Mouse (Mus musculus) thymus, postnatal 10 days (tissue): Measurements from ENCODE around the gene Phf14.

Source experiments
- DNase-seq, 2 experiments: peaks; one replicate each; pipeline ENCODE4 v3.0.0; 2021; ENCODE audit warnings: low spot score in 2 of 2

Phf14 gene

DNA sequence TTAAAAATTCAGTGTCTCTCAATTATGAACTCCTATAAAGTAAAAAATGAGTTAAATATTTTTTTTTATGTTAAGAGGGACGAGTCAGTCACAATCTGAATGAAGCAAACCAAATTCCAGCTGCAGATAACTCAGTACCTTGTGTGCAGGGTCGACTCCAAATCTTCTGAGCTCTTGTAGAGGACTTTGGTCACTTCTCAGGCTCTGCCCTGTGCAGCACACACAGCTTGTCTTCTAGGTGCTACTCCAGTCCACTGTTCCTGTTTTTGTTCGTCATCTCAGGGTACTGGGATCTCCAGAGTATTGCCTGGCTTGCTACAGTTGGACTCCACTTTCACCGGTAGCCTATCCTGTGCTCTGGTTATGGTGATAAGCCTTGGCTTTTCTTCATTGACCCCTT is 113.1 kb downstream of the Phf14 start:
- DNase-seq, result no peak

DNA sequence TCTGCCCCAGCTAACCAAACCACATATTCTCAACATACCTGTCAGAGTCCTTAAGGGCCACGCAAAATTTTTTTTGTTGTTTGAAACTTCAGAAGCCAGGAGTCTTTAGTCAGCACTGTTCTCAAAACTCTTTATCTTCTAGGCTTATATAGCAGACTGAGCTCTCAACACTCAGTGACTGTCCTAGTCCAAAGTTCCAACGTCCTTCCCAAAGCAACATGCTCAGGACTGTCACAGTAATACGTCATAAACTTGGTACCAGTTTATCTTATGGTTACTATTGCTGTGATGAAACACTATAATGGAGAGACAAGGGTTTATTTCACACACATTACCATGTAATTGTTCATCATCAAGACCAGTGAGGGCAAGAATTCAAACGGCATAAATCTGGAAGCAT is 113.9 kb downstream of the Phf14 start:
- DNase-seq, result no peak

DNA sequence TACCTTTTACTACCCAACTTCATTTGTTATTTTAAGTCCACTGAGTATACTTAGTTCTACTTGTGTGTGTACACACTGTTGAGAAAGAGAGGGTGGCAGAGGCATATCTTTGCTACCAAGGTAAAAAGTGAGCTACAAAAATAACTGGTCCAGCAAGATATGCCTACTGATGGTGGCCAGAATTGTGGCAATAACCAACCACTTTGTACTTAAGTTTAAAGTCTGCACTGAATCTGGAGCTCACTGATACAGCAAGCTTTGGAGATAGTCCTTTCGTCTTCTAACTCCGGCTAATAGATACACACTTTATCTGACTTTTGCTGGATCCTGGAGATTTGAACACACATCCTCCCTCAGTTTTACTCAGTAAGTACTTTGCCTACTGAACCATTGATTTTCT is 115.8 kb downstream of the Phf14 start:
- no peak for DNase-seq

DNA sequence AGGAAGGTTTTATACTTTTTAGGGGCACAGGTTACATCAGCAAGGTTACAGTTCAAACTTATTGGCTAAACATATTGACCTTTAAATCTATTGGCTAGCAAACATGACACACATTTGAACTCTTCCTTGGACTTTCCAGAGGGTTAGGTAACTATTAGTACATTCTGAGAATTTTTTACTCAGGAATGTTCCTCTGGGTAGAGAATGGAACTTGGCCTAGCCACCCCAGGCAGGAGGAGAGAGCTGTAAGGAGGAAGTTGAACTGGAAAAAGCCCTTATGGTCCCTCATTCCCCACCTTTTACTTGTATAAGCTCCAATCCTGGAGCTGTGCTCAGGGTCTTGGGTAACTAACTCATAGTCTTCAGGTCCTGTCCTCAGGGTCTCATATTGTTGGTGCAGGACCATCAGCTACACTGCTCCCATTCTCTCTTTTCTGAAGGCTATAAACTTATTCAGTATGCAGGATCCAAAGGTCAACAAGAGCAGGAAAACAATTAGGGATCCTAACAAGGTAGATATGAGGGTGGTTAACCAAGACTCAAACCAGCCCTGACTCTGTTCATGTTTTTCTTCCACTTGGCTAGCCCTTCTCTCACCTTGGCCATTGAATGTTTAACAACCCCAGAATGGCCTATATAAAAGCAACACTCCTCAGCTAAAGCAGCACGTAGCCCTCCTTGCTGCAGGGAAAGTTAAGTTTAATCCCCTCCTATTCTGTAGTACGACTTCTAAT is 119.4 kb downstream of the Phf14 start:
- no peak for DNase-seq

DNA sequence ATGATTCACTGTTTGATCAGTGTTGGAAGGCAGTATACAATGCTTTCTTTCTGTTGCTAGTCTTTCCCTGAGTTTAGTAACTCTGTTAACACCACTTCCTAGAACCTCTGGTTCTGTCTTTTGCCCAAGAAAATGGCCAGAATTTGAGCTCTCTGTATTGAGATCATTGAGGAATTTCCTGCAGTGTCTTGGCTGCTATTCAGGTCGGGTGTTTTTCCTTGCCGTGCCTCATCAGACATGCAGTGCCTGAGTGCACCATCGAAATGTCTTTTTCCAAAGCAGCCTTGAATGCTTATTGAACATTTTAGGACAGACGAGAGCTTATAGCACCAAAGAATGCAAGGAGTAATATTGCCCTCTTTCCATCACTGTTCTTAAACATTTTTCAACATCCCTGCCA is 127.0 kb downstream of the Phf14 start:
- DNase-seq, result no peak

DNA sequence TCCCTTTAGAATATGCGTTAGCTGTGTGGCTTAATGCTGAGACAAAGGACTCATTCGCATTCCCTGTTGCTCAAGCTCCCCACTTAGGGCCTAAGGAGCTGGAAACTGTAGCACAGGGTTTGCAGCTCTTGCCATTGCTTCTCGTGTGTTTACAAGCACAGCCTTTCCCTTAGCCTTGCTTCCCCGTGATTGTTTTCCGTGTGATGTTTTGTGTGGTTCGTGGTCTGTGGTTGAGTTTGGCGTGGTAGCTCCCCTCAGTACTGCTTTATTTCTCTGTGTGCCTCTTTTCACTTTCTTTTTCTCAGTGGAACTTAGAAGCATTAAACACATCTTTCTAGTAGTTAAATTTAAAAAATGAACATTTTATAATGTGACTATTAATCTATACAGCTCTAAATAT is 130.7 kb downstream of the Phf14 start:
- no peak for DNase-seq

DNA sequence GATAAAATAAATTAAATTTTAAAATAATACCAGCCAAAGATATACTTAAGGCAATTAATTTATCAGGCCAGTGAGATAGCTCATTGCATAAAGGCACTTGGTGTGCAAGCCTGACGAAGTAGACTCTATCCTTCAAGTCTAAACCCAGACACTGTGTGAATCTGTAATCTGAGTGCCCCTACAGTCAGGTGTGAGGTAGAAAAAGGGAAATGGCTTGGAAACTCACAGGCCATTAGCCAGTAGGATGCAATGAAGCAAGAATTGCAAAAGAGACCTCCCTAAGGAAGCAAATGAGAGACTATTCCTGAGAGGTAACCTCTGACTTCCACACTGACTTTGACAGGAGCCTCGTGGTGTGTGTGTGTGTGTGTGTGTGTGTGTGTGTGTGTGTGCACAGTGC is 145.3 kb downstream of the Phf14 start:
- no peak for DNase-seq

DNA sequence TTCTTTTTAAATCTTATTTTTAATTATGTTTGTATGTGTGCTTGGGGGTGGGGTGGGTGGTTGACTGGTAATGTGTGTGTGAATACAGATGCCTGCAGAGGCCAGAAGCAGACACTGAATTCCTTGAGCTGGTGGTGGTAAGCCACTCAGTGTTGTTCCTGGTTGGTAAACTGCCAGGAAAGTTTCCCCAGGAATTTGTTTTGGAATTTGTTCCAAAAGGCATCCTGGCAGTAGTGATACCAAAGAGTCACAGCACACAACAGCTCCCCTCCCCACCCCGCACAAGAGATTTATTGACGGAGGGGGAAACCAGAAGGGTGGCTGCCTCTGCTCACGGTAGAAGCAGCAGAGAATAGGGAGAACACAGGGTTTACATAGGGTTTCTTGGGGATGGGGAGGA is 146.5 kb downstream of the Phf14 start:
- no peak for DNase-seq

DNA sequence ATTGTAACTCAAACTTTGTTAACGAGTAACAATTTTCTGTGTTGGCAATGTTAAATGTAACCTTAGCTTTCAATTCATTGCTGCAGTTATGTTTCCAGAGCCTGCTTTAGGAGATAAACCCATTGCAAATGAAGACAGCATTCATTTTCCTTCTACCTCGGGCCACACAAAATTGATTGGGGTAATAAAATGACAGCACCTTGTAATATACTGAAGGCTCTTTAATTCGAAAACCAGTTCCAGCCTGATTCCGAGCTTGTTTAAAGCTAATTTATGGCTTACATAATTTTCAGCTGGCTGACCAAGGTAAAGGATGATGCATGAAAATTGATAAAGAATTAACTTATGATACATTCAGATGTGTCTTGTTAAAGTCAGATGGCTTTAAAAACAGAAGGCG is 151.1 kb downstream of the Phf14 start:
- DNase-seq, result no peak

DNA sequence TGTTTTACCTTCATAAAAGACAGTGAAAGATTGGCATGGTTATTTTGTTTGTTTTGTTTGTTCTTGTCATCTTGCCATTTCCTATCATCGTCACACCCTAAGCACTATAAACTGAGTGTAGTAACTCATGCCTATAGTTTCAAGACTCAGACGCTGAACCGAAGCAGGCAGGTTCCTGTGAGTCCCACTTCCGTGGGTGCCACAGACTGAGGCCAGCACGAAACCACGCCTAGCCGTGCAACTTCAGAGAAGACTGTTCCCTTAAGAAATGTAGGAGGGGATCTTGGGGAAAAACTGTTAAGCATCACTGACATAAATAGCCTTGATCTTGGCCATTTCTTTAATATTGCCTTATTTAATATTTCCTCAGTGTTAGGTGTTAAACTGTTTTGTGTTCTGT is 152.4 kb downstream of the Phf14 start:
- DNase-seq, result no peak

DNA sequence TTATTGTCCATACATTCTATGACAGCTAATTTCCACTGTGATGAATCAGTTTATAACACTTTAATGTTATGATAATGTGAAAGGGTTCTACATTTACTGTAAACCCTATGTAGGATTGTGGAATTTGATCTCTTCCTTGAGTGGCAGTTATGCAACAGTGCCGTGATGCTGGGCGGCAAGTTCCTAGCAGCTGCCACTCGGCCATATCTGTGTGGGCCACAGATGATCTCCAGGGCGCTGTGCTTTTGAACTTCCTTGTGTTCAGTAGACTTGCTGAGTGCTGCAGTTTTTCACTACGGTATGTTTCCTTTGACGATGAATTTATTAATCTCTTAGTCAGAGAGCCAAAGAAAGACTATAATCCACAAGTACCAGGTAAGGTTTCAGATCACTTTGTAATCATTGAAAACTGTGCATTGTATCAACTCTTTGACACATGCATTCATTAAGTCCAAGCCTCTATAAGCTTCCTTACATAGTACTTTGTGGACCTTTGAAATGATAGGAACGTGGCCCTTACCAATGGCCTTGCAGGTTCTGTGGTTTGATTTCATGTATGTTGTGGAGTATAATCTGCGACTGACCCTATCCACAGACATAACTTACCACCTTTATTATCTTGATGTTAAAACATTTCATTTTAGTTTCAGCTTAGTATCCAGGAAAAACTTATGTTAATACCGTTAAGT is 153.0 kb downstream of the Phf14 start:
- no peak for DNase-seq

DNA sequence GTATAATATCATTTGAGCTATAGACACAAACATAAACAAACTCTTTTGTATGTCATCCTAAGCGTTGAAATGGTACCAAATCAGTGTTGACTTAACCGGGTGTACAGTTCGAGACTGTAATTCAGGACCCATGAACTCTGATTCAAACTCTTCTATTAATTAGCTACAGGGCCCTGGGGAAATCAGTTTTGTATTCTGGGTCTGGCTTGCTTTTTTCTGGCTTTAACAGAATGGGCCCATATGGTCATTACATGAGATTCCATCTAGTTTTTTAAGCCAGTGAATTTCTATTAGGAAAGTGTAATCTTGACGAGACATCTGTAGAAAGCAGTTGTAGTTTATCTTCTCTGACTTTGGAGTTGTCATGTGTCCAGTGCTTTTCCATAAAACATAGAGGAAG is 160.3 kb downstream of the Phf14 start:
- DNase-seq, result no peak

DNA sequence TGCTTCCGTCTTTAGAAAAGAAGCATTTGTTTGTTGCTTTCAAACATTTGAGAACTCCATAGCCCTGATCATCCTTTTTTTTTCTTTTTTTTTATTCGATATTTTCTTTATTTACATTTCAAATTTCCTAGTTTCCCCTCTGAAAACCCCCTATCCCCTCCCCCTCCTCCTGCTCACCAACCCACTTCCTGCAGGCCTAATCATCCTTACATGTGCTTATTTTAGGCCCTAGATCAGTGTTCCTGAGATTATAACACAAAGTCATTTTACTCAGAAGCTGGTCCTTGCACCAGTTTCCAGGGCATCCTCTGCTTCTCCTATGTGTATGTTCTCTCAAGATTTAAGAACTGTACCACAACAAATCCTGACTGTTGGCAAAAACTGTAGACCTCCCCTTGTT is 161.7 kb downstream of the Phf14 start:
- no peak for DNase-seq

DNA sequence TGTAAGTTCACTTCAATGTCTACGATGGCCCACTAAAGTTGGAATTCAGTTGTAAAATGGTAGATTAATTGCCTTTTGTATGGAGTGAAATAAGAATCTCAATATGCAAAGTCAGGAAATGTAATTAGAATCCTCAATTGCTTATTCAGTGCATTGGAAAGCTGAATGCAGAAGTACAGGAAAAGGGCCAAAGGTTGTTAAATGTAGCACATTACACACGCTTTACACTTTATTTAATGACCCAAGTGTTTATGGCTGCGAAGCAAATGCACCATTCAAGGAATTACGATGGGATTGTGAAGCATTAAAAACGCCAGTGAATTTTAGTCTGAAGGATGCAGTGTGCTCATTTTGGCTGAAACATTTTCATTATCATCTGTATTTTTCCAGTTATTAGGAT is 167.0 kb downstream of the Phf14 start:
- no peak for DNase-seq

DNA sequence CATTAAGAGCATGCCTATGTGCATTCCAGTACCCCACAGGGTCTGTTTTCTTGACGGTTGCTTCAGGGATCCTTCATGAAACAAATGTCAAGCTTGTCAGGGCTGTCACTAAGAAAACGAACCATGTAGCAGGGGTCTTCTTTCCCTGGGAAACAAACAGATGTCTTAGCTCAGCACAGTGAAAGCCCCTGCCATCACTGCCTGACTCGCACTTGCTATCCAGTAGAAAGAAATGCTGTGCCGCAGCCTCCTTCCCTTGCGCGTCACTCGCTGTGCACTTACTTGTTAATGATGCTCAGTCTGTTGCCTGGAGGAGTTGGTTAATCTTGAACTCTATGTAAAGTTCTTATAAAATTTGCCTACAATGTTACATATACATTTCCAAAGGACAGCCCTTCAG is 169.7 kb downstream of the Phf14 start:
- DNase-seq, result no peak

DNA sequence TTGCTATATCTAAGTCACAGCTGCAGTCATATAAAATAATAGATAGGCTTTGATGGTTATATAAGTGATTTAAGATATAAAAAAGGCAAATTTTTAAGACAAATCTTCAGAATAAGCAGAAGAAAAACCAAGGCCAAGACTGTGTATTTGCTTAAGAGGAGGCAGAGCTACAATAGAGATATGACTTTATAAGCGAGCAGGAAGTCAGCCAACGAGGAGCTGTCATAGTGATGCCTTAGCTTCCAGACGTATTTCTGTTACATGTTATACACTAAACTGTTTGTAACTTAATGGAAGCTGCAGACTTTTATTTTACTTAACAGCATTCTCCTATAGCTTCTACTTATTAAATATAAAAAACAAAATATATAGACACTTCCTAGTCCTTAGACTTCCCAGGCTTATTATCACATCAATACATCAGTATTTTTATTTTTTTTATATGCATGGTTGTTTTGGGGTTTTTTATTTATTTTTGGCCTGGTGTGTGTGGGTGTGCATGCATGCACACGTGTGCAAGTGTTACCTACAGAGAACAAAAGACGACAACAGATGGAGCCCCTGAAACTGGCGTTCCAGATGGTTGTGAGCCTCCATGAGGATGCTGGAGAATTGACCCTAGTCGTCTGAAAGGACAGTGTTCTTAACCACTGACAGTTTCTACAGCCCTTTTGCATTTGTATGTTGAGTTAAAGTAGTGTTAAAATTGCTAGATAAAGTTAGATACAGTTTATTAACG is 170.4 kb downstream of the Phf14 start:
- DNase-seq, result no peak

DNA sequence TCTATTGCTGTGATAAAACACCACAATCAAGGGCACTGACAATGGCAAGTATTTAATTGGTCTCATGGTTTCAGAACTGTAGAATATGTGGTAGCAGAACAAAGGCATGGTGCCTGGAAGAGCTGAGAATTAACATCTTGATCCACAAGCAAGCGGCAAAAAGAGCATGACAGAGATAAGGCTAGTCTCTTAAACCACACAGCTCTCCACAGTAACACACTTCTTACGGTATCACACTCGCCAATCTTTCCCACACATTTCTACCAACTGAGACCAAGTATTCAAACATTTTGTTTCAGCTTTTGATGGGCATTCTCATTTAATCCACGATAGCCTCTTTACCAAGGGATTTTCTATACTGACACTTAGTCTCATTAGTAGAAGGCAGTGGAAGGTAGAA is 171.7 kb downstream of the Phf14 start:
- no peak for DNase-seq

DNA sequence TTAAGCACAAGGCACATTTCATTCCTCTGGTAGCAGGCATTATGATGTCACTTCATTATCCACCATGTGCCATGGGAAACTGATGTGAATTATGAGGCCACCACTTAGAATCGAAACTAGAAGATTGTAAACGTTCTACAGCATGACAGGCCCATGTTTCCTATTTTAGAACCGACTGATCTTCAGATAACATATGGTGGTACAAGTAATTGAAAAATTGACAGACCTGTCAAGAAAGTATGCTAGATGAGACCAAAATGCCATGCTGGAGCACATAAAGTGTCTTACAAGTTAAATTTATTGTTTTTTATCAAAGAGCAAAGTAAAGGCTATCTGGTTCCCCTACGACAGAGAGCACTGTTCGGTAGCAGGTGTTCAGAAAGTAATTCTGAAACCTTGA is 172.8 kb downstream of the Phf14 start:
- DNase-seq, result no peak

DNA sequence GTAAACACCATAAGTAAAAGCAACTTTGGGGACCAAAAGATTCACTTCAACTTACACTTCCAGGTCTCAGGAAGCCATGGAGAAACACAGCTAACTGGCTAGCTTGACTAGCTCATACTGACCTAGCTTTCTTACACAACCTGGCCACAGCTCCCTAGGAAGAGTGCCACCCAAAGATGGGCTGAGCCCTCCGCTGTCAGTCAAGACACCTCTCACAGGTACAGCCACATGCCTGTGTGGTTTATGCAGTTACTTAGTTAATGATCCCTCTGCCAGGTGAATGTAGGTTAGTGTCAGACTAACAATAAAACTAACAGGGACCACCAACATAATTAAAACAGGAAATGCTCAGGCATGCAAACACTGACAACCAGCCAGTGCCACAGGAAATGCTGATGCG is 174.1 kb downstream of the Phf14 start:
- no peak for DNase-seq

DNA sequence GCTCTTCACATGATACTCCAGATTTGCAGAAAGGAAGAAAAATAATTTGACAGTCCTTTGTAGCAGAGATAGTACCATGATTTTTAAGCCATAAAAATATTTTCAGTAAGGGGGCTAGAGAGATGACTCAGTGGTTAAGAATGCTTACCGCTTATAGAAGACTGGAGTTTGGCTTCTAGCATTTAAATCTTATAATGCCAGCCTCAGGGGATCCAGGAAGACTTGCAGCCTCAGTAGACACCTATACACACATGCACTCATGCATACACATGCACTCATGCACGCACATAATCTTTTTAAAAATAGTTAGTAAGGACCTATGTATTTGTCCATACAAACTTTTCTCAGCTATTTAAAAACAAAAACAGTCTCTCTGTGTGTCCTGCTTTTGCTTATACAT is 174.5 kb downstream of the Phf14 start:
- no peak for DNase-seq

DNA sequence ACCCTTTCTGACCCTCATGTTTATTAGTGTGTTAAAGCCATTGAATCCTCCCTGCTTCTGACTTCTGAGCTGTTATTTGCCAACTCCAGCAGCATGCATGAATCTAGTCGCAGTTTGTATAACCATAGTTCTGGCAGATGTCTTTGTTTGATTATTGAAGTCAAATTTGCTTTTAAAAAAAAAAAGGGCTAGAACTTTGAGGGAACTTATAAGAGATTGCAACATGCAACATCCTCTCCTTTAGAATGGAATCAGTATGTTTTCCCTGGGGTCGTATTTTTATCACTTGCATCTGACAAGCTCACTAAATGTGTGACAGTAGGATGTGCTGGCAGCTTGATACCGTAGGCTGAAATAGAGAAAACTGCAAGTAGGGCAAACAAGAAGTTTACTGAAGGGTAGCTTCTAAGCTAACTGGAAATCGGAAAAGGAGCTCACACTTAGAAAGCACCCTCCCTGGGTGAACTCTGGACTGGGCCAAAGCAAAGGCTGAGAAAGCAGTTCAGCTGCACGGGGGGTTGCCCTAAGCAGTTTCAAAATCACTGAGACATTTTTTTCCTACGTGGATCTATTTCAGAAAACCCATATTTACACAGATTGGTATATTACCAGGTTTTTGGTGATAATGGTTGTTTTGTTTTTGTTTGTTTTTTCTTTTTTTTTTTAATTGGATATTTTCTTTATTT is 175.1 kb downstream of the Phf14 start:
- DNase-seq, result no peak

DNA sequence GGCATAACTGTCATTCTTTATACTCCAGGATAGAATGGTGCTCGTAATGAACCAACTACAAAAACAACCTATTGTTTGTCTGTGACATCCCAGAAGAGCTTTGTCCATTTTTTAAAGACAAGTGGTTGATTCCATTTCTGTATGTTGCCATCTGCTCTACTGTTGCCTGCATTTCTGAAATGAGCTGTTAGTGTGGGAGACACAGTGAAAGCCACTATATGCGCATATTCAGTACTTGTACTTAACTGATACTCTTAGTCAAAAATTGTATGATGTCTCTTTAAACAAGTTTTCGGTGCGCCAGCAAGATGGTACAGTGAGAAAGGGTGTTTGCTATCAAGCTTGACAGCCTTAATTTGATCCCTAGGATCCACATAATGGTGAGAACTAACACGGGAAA is 177.1 kb downstream of the Phf14 start:
- DNase-seq, result no peak
